Mouse (Mus musculus) c-Kit-negative CD71-positive TER-119-positive erythroid progenitor cells, embryonic 14.5 days (primary cell): ENCODE measurements around the gene Cfap299.
"Not testable (repeated sequence)": the region's sequence is repeated elsewhere in the genome, so short reads cannot be mapped to it uniquely, and the experiment has no call there.

Experiments
- DNase-seq: peaks from one replicate; pipeline ENCODE4 v3.0.0-alpha.2; 2013; ENCODE audit warnings: low read depth, low spot score

Gene Cfap299

GRCm38 (mm10) chr5:98522270-98522977 lies 193.3 kb downstream of the Cfap299 start:
- DNase-seq, result no peak

DNA sequence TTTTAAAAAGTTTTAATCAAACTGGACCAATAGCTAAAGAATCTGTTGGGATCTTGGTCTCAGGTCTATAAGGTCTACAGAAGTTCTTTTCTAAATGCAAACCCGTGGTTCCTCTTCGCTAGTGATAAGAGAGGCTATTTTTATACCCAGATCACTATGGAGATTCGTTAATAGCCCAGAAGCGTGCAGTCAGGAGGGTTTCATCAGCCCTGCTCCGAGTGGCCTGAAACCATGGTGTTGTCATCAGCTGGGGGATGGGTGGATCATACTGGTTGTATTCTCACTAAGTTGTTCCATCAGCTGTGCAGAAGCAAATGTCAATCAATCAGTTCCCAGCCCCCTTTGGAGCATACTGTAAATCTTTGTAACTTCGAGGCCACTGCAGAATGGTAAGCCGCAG lies 193.9 kb downstream of the Cfap299 start:
- DNase-seq, result no peak

GRCm38 (mm10) chr5:98523783-98524182 lies 194.7 kb downstream of the Cfap299 start:
- DNase-seq, result no peak

GRCm38 (mm10) chr5:98541333-98541732 lies 212.2 kb downstream of the Cfap299 start:
- no peak for DNase-seq

DNA sequence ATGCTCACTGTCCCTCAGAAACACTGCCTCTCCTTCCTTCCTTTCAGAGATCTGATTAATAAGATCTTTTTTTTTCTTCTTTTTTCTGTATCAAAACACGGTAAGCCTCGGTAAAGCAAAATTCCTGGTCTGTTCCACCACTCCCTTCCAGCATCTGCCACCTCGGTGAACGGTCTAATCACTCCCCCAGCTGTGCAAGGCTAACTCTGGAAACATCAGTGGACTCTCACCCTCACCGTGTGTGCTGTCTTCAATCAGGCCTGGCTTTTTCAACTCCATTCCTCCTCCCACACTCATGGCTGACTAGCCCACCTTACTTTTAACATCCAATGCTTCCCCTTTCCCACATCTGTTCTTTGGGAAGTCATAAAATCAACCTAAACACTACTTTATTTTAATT lies 221.2 kb downstream of the Cfap299 start:
- DNase-seq, result no peak

GRCm38 (mm10) chr5:98550873-98551272 lies 221.8 kb downstream of the Cfap299 start:
- no peak for DNase-seq

- DNase-seq, result no peak
Measured at GRCm38 (mm10) chr5:98552395-98552794, 223.3 kb downstream of the Cfap299 start, which contains the start of gene Gm11111. Gm11111 (plus strand) TSS chr5:98552695.

DNA sequence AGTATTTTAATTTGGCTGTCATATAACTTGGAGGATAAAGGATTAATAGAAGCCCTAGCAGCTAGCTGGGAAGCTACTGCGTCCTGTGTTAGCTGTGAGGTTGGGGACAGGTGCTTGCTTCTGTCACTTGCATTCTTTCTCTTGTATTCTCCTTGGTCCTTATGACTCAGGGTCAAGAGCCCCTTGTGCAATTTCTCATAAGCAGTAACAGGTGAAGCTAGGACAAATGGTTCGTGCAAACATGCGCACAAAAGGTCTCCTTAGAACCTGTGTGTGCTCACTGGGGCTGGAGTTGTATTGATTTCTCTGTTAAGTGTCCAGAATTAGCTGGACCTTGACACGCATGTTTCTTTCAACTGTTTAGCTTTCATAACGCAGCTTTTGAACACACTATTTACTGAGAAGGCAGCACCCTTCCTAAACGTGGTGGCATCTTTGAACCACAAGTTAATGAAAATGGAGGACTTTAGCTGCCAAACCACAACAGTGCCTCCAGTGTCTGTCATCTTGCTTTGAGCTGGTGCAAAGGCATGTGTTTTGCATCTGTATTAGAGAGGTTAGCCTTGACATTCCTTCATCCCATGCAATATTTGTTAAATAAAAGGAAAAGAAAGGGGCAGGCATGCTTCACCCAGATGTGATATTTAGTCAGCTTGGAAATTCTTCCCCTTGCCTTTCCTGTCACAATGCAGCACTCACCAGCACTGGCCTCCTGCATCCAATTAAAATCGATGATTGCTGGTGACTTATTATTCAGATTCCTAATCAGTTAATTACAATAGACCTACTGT lies 223.9 kb downstream of the Cfap299 start:
- no peak for DNase-seq

DNA sequence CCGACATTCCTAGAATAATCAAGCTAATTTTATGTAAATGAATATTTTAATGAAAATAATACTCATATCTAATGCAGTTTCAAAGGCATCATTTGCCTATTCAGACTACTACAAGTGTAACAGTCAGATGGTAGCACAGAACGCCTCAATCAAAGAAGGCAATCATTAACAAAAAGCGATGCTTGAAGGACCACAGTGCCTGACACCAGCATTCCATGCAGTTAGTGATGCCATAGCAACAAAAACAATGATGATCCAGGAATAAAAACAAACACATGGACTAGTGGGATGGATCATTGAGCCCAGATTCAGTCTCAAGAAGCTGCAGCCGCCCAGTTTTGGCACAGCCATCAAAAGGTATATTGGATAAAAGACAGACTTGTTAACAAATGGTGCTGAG lies 232.2 kb downstream of the Cfap299 start:
- DNase-seq, result no peak

DNA sequence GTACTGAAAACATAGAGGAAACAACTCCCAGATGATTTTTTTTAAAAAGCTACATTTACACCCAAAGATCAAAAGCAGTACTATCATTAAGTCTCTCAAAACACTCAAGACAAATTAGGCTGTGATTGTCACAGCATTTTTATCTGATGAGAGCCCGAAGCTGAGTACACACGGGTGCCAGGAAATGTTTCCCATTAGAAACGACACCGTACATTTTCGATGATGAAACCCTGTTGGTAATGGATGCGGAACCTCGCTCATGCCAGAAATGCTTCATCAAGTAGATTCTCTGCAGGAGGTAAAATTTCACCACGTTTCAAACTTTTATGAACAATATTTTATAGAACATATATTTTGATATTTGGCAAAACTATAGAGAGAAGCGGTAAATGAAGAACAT lies 233.7 kb downstream of the Cfap299 start:
- DNase-seq, result no peak

DNA sequence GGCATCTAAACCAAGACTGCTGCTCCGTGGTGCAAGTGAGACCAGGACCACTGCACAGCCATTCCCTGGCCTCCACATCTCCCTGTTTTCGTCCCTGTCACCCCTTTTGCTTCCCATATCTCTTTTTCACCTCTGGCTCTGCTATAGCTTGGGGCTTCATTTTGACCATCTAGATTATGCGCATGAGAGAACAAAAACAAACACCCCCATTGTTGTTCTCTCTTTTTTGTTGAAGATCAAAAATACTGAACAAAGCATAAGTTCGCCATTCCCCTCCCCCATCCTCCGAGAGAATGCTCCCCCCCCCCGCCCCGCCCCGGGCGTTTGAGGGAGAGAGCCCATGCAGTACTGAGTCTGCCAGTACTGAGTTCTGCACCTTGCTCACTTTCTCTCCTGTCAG lies 234.7 kb downstream of the Cfap299 start:
- DNase-seq, result no peak

DNA sequence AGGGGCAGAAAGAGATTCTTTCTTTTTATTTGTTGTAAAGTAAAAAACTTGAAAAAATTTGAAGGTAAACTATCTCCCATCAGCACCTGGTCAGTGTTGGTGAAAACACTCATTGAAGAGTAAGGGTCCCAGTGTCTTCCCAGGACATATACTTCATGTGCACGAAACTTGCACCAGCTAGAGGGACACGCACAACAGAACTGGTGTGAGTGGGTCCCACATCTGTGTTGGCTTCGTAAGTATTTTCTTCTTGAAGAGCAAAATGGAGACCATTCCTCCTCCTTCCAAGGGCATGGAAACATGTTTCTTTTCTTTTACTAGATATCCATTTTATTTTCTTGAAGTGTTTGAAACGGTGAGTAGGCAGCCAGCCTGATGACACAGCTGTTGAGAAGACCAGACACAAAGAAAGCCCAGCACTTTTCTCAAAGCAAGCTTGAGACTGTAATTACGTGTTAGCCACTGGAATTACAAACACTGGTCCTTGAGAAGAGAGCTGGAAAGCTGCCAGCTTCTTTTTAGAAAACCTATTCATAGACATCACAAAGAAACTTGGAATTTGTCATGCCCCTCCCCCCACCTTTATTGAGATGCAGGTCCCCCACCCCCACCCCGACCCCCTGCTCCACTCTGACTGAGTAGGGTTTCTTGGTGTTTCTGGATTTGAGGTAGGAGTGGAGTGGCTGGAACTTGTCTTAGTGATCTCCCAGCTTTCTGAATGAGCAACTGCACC lies 237.5 kb downstream of the Cfap299 start:
- no peak for DNase-seq

- DNase-seq, result no peak
Measured at GRCm38 (mm10) chr5:98568481-98568880, 239.4 kb downstream of the Cfap299 start.

GRCm38 (mm10) chr5:98569029-98569513 lies 240.0 kb downstream of the Cfap299 start:
- no peak for DNase-seq

- DNase-seq, result no peak
Measured at GRCm38 (mm10) chr5:98572392-98572791, 243.3 kb downstream of the Cfap299 start.

DNA sequence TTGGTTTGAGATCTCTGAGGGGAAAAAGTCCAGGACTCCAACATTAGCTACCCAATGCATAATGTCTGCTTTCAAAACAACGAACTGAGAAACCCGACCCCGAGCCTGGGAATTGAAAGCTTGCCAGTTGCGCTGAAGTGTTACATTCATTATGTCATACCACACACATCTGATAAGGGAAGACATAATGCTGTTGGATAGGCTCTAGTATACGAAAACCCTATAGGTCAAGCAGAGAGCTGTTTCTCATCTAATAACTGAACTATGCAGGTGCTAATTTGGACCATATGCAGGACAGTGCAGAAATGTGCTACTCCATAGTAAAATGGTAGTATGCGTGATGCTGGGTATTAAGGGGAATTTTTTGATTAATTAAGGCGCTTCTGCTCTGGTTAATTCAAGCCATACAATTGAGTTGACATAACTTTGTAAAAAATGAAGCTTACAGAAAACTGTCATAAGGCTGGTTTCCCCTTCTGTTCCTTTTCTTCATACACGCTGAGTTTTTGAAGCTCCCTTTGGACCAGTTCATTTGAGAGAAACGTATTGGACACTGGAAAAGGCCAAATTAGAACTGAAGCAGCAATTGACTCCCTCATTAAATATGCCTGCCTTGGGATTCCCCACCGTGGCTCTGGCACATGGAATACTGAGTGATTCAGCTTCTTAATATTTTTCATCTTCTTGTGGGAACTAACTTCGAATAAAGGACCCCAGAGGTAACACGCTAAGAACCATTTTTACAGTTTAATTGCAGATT lies 245.8 kb downstream of the Cfap299 start:
- no peak for DNase-seq

GRCm38 (mm10) chr5:98575471-98575834 lies 246.3 kb downstream of the Cfap299 start:
- DNase-seq, result no peak

GRCm38 (mm10) chr5:98576538-98576937 lies 247.4 kb downstream of the Cfap299 start:
- not testable (repeated sequence) for DNase-seq

GRCm38 (mm10) chr5:98578398-98578797 lies 249.3 kb downstream of the Cfap299 start:
- no peak for DNase-seq

GRCm38 (mm10) chr5:98580811-98581210 lies 251.7 kb downstream of the Cfap299 start:
- no peak for DNase-seq

DNA sequence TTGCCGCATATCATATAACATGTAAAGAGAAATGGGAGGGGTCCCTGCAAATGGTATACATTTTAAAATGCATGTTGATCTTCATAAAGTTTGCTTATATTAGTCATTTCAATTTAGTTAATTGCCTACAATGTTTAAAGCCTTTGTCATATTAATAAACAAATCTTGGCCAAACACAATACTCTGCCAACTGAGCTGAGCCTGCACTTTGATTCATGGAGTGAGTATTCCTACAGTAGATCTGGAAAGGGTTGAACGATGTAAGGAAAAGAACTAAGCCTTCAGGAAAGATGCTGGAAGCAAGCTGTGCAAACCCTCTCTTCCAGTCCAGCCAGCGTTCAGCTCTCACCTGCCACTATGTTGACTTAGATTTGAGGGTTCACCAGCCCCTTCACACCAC lies 252.9 kb downstream of the Cfap299 start:
- no peak for DNase-seq

GRCm38 (mm10) chr5:98585915-98586314 lies 256.8 kb downstream of the Cfap299 start:
- DNase-seq, result no peak
